ENCODE assay signal across 21 mouse cellular contexts in genomic region chr17:74931540-74931939, GRCm38 (mm10).
A peak's percentile ranks its signal among the peaks of the same experiment; 100 is the strongest.
DNase-seq lines count a peak whose midpoint lies in the region; ATAC-seq and TF ChIP-seq lines count a peak whose summit lies in the region.
"Had no signal": no experiment of that assay in that cellular context is flagged by ENCODE, and none has a peak within 500 bp of the region (broad histone marks: within the 10 kb centered on the region; RNA-seq: fewer than 3 reads in every experiment).

No protein-coding gene starts in this region.

- 0 out of 2 replicates have a peak, but pooled peaks have one; percentile 25 for TF ChIP-seq EP300 in lung, postnatal 0 days (IDR thresholded peaks at IDR 0.05)

- WGBS in lung, postnatal 0 days: 55% methylated on average over 4 of the region's 4 CpGs
- WGBS in midbrain, embryonic 11.5 days: 61% methylated on average over 4 of the region's 4 CpGs

- peak; percentile 81 for ATAC-seq in lung, postnatal 0 days
- ATAC-seq in midbrain, embryonic 11.5 days (ENCODE audit: low FRiP score): no peak
- ATAC-seq: activated CD4-positive, CD25-positive, alpha-beta regulatory T cell, adult 4 months; forebrain, embryonic 15.5 days; liver, postnatal 0 days had no signal

- no peaks in the 10 kb centered on the region for H3K36me3 ChIP-seq in lung, postnatal 0 days (ENCODE audit: insufficient read depth, low read length)
- H3K36me3 ChIP-seq in midbrain, embryonic 11.5 days (ENCODE audit: control insufficient read depth, insufficient read depth, low read length): no peaks in the 10 kb centered on the region
- H3K36me3 ChIP-seq: embryonic facial prominence, embryonic 15.5 days; forebrain, embryonic 15.5 days; hindbrain, embryonic 15.5 days; midbrain, embryonic 10.5 days; neural tube, embryonic 15.5 days had no signal

- H3K4me2 ChIP-seq in lung, postnatal 0 days (replicated peaks; ENCODE audit: low read depth, low read length): no peak overlapping the region
- H3K4me2 ChIP-seq in midbrain, embryonic 11.5 days: no peak overlapping the region
- H3K4me2 ChIP-seq: embryonic facial prominence, embryonic 15.5 days; forebrain, embryonic 15.5 days; hindbrain, embryonic 15.5 days; neural tube, embryonic 15.5 days had no signal

- H3K4me1 ChIP-seq in lung, postnatal 0 days (ENCODE audit: insufficient read depth, low read depth, low read length): no peaks in the 10 kb centered on the region
- no peaks in the 10 kb centered on the region for H3K4me1 ChIP-seq in midbrain, embryonic 11.5 days (ENCODE audit: control insufficient read depth, insufficient read depth, low read length)
- H3K4me1 ChIP-seq: embryonic facial prominence, embryonic 15.5 days; forebrain, embryonic 15.5 days; hindbrain, embryonic 15.5 days; midbrain, embryonic 10.5 days; neural tube, embryonic 15.5 days had no signal

- no peak overlapping the region for H3K4me3 ChIP-seq in lung, postnatal 0 days (ENCODE audit: low read depth, low read length)
- H3K4me3 ChIP-seq in midbrain, embryonic 11.5 days (ENCODE audit: low read depth, low read length): no peak overlapping the region
- H3K4me3 ChIP-seq: embryonic facial prominence, embryonic 15.5 days; forebrain, embryonic 15.5 days; hindbrain, embryonic 15.5 days; midbrain, embryonic 10.5 days; neural tube, embryonic 15.5 days had no signal

- H3K9me3 ChIP-seq in lung, postnatal 0 days (ENCODE audit: low read length): no peaks in the 10 kb centered on the region
- H3K9me3 ChIP-seq in midbrain, embryonic 11.5 days (ENCODE audit: control insufficient read depth, low read length): no peaks in the 10 kb centered on the region
- H3K9me3 ChIP-seq: embryonic facial prominence, embryonic 15.5 days; forebrain, embryonic 15.5 days; hindbrain, embryonic 15.5 days; midbrain, embryonic 10.5 days; neural tube, embryonic 15.5 days had no signal

- intact Hi-C loops in heart, postnatal 14 days (cut with DNase I): no loop called here

- H3K27ac ChIP-seq in lung, postnatal 0 days (ENCODE audit: low read length): peak overlapping the region; percentile 26; the same call in 1 of the 2 replicates
- H3K27ac ChIP-seq in midbrain, embryonic 11.5 days (ENCODE audit: low read depth, low read length): no peak overlapping the region
- H3K27ac ChIP-seq: embryonic facial prominence, embryonic 15.5 days; forebrain, embryonic 15.5 days; hindbrain, embryonic 15.5 days; midbrain, embryonic 10.5 days; neural tube, embryonic 15.5 days; stomach, postnatal 0 days had no signal

- no peaks in the 10 kb centered on the region for H3K27me3 ChIP-seq in lung, postnatal 0 days (replicated peaks; ENCODE audit: insufficient read depth, low read length)
- no peaks in the 10 kb centered on the region for H3K27me3 ChIP-seq in midbrain, embryonic 11.5 days (ENCODE audit: control insufficient read depth, insufficient read depth, low read length)
- H3K27me3 ChIP-seq: embryonic facial prominence, embryonic 15.5 days; forebrain, embryonic 15.5 days; hindbrain, embryonic 15.5 days; neural tube, embryonic 15.5 days had no signal

- no peak overlapping the region for H3K9ac ChIP-seq in lung, postnatal 0 days (replicated peaks; ENCODE audit: low read depth)
- no peak overlapping the region for H3K9ac ChIP-seq in midbrain, embryonic 11.5 days (ENCODE audit: low read length)
- H3K9ac ChIP-seq: embryonic facial prominence, embryonic 15.5 days; forebrain, embryonic 15.5 days; hindbrain, embryonic 15.5 days; liver, postnatal 0 days; neural tube, embryonic 15.5 days had no signal

- no peak for TF ChIP-seq CTCF in lung, postnatal 0 days (IDR thresholded peaks at IDR 0.05)

- DNase-seq in heart, adult 18-20 months: peak; percentile 7 to 9
- DNase-seq in heart, postnatal 14 days: no peak
- DNase-seq in lung, postnatal 0 days (ENCODE audit: low spot score): peak; percentile 76
- no peak for DNase-seq in lung, postnatal 14 days
- DNase-seq in fibroblast of lung, adult 2 months (ENCODE audit: low read depth): peak; percentile 10
- DNase-seq in midbrain, embryonic 11.5 days (ENCODE audit: low spot score, missing footprints): no peak
- DNase-seq in adrenal gland, postnatal 4 days (ENCODE audit: low spot score in 2 of 2): no peak
- DNase-seq: adrenal gland, postnatal 10 days; cerebellum, adult 9-10 months; gastrocnemius, postnatal 25 days; kidney, adult 8-10 months; liver, postnatal 0 days; thymus, adult 2 months; thymus, postnatal 4 days had no signal

Comparison
In these comparisons a context has a peak if more than half of its experiments do, and no peak if none do; other contexts are left out.
1. DNase-seq: peak in heart, adult 18-20 months (2 of 2), lung, postnatal 0 days (single experiment) and fibroblast of lung, adult 2 months (single experiment); none in heart, postnatal 14 days (0 of 2), lung, postnatal 14 days (single experiment), midbrain, embryonic 11.5 days (single experiment) and adrenal gland, postnatal 4 days (0 of 2).